Mouse (Mus musculus) forebrain, embryonic 16.5 days (tissue): ENCODE data around the gene Abhd17b. TPM values are rescaled to one million over a fixed set of nuclear protein-coding genes. Genes with fewer than 3 reads are reported as not detected.

Experiments
- ATAC-seq: fragments of 200-750 bp; cut with Nextera tagmentation; 2 replicates; pipeline ENCODE4 v1.8.0; 2017; ENCODE audit warnings: mild to moderate bottlenecking, moderate library complexity
- H3K27ac ChIP-seq: fragments of 300-500 bp; sonication (generic); 2 replicates; pipeline ENCODE4 v1.5.1; 2014; ENCODE audit warnings: low read length, control low read depth
- H3K27me3 ChIP-seq: fragments of 300-500 bp; sonication (generic); replicated peaks from 2 replicates; pipeline ENCODE4 v1.6.1; 2014; ENCODE audit warnings: low read length; ENCODE audit not compliant: control insufficient read depth, insufficient read depth
- H3K36me3 ChIP-seq: fragments of 300-500 bp; sonication (generic); 2 replicates; pipeline ENCODE4 v1.6.1; 2014; ENCODE audit not compliant: control insufficient read depth, insufficient read depth
- H3K4me1 ChIP-seq: fragments of 300-500 bp; sonication (generic); replicated peaks from 2 replicates; pipeline ENCODE4 v1.6.1; 2014; ENCODE audit warnings: low read length; ENCODE audit not compliant: control insufficient read depth, insufficient read depth
- H3K4me2 ChIP-seq: fragments of 300-500 bp; sonication (generic); 2 replicates; pipeline ENCODE4 v1.6.1; 2014; ENCODE audit warnings: mild to moderate bottlenecking, low read length, control low read depth
- H3K4me3 ChIP-seq: fragments of 300-500 bp; sonication (generic); replicated peaks from 2 replicates; pipeline ENCODE4 v1.5.1; 2014; ENCODE audit warnings: mild to moderate bottlenecking, low read length, control low read depth
- H3K9ac ChIP-seq: fragments of 300-500 bp; sonication (generic); replicated peaks from 2 replicates; pipeline ENCODE4 v1.6.1; 2014; ENCODE audit warnings: low read depth, low read length, control low read depth
- H3K9me3 ChIP-seq: fragments of 300-500 bp; sonication (generic); 2 replicates; pipeline ENCODE4 v1.6.1; 2016; ENCODE audit warnings: low read length; ENCODE audit not compliant: control insufficient read depth
- WGBS: fragments of 180-500 bp; shearing (Covaris S2); extraction: QIAGEN DNeasy Blood & Tissue Kit; methylation state at CpG from one replicate; pipeline ENCODE4 v1.1.7; 2014; 5-methylcytosine and 5-hydroxymethylcytosine counted together
- polyA plus RNA-seq: library from polyadenylated mRNA; unstranded; fragments of >200 nt; fragmentation: Nextera tagmentation; extraction: Ambion mirVana; gene quantifications from 2 replicates; pipeline ENCODE4 v1.2.1, GENCODE M21; 2015

Gene Abhd17b
- polyA plus RNA-seq, 1 experiment from 2014 or later: 33.3 TPM

DNA sequence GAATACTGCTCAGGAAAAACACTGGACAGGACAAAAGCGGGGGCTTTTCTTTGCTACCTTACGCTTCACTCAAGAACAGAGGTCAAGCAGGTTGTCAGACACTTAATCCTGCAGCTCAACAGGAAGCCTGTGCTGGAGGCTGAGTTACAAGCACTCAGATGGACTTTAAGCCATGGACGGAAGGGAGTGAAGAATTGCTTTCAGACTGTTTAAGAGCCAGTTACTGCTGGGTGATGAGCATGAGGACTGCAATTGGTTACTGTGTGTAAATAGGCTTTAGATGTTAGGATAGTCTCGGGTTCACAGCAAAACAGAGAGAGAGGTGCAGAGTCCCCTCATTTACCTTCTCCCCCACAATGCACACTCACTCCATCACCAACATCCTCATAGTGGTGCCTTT, 7.7 kb upstream of the Abhd17b start:
- H3K4me2 ChIP-seq: no peak overlapping the region
- H3K9me3 ChIP-seq: no peaks in the 10 kb centered on the region
- no peak overlapping the region for H3K4me3 ChIP-seq
- no peaks in the 10 kb centered on the region for H3K36me3 ChIP-seq
- no peak overlapping the region for H3K27ac ChIP-seq
- no peak overlapping the region for H3K9ac ChIP-seq
- ATAC-seq: no peak
- WGBS: 71% methylated on average over 4 of the region's 4 CpGs
- no peaks in the 10 kb centered on the region for H3K27me3 ChIP-seq
- no peaks in the 10 kb centered on the region for H3K4me1 ChIP-seq

DNA sequence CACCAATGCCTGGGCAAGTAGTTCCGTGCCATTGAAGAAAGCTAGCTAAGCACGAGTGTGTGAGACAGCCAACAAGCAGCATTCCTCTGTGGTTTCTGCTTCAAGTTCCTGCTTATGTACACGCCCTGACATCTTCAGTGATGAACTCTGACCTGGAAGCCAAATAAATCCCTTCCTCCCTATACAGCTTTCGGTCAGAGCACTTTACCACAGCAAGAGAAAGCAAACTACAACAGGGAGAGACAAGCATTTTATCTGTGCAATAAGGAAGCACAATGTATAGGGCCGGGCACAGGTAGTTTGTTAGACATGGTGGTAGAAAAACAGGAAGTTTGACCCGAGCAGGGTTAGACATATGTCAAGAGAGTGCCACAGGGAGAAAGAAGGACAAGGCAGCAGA, 6.8 kb upstream of the Abhd17b start:
- H3K4me2 ChIP-seq: no peak overlapping the region
- no peak for ATAC-seq
- H3K27ac ChIP-seq: no peak overlapping the region
- no peaks in the 10 kb centered on the region for H3K4me1 ChIP-seq
- whole genome bisulfite sequencing: 95% methylated on average over 6 of the region's 6 CpGs
- H3K36me3 ChIP-seq: no peaks in the 10 kb centered on the region
- no peak overlapping the region for H3K4me3 ChIP-seq
- H3K27me3 ChIP-seq: no peaks in the 10 kb centered on the region
- no peak overlapping the region for H3K9ac ChIP-seq
- no peaks in the 10 kb centered on the region for H3K9me3 ChIP-seq

DNA sequence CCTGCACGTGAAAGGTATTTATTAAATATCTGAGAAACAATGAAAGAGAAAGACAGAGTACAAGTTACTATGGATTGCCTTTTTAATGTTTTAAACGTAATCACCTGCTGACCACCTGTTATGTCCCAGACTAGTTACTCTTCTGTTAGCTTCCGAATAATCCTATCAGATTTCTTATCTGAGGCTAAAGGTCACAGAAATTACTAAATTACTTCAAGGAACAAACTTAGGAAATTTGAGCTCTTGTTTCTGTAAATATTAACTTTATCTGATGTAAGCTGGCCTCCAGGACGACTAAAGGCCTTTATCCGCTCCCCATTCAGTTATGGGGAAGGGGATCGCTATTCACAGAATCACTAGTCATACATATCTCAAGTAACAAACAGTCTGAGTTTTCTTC, 1.3 kb upstream of the Abhd17b start:
- Histone ChIP-seq H3K9me3 (no peaks in the 10 kb centered on the region), H3K27ac (no peak overlapping the region), H3K27me3 (no peaks in the 10 kb centered on the region), H3K36me3 (no peaks in the 10 kb centered on the region), H3K4me1 (peaks cover 16% of the 10 kb centered on the region), H3K4me2 (peak overlapping the region; percentile 71), H3K4me3 (peak overlapping the region; percentile 95), H3K9ac (peak overlapping the region; percentile 94; the same call in 1 of the 2 replicates)
- no peak for ATAC-seq
- 48% methylated on average over 6 of the region's 6 CpGs for WGBS

DNA sequence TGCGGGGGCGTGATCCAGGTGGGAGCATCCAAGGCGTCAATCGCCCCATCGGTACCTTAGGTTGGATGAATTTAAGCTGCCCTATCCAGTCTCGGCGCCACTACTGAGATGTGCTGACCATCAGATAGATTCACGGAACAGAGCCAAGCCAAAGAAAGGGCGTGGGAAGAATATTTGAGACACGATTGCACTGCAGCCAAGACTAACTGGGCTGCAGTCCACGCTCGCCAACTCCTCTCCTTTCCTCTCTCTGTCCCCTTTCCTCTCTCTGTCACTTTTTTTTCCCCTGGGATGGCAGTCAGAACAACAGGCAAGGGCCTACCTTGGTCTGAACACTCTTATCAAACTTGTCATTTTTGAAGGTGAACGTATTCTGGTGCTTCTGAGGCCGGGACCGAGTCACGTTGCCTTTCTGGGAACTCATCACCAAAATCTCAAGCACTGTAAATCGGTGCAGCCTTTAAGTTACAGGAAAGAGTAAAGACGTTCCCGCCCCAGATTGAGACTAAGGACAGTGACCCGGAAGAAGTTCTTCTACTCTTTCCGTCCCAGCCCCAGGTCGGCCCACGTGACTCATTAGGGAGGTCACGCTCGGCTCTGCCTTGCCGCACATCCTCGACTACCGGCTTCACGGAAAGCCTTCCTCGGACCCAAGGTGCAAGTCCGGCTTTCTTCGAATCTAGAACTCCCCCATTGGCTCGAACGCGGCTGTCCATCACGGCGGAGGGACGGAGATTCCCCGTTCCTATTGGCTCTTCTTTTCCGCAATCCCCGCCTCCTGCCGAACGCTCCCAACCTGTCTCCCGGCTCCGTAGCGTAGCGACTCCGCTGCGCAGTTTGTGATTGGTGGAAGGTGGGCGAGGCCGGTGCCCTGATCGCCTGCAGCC, 457 bp upstream of the Abhd17b start, which contains the start of gene 1110059E24Rik:
Gene 1110059E24Rik (minus strand): TSS at position 692 of the 887 bp plus-strand sequence.
- 6% methylated on average over 52 of the region's 52 CpGs for WGBS
- Histone ChIP-seq H3K9me3 (no peaks in the 10 kb centered on the region), H3K9ac (peak within 1 kb of the TSS; percentile 94), H3K36me3 (no peaks in the 10 kb centered on the region), H3K4me3 (peak within 1 kb of the TSS; percentile 95), H3K4me1 (peaks cover 16% of the 10 kb centered on the region), H3K27ac (peak within 1 kb of the TSS; percentile 96), H3K27me3 (no peaks in the 10 kb centered on the region), H3K4me2 (peak within 1 kb of the TSS; percentile 84)
- peak; percentile 98 for ATAC-seq

DNA sequence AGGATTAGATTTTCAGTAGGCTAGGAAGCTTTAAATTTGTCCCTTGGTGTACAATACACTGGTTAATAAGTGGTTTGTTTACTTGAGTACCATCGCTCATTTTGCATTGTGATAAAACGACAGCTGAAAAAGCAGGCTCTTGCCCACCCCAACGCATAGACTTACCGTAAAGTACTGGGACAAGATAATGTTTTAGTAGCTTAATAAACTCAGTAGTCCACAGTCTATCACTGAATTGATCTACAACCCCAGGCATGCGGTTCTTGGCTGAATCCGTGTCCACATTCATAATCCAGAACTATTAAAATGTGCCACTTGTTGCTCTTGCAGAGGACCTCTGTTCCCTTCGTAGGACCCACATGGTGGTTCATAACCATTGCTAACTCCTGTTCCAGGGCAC, 1.8 kb downstream of the Abhd17b start:
- 39% methylated on average over 7 of the region's 7 CpGs for WGBS
- ATAC-seq: no peak
- peak overlapping the region; percentile 51 for H3K9ac ChIP-seq
- H3K4me1 ChIP-seq: peaks cover 16% of the 10 kb centered on the region
- H3K9me3 ChIP-seq: no peaks in the 10 kb centered on the region
- H3K27ac ChIP-seq: no peak overlapping the region
- H3K4me2 ChIP-seq: peak overlapping the region; percentile 84
- no peaks in the 10 kb centered on the region for H3K27me3 ChIP-seq
- H3K36me3 ChIP-seq: no peaks in the 10 kb centered on the region
- peak overlapping the region; percentile 95 for H3K4me3 ChIP-seq

DNA sequence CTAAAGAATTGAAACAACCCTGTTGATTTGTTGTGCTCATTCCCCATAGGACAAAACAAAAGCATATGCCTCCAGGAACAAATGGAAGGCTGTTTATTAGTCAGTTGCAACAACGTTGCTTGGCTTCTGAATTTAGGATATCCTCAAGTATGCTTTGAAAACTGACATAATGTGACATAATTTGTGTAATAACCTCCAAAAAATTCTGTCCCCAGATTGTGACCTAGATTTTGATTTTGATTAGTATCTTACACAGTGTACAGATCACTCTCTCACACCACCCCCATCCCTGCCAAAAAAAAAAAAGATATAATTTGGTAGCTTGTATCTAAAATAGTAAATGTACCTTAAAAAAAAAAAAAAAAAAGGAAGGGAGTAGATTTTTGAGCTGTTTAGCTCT, 7.7 kb downstream of the Abhd17b start:
- 0 out of 2 replicates have a peak, but pooled peaks cover 2% of the 10 kb centered on the region for H3K4me1 ChIP-seq
- no peaks in the 10 kb centered on the region for H3K9me3 ChIP-seq
- no peak for ATAC-seq
- no peak overlapping the region for H3K27ac ChIP-seq
- H3K27me3 ChIP-seq: no peaks in the 10 kb centered on the region
- no peak overlapping the region for H3K4me2 ChIP-seq
- no peaks in the 10 kb centered on the region for H3K36me3 ChIP-seq
- 77% methylated on average over 1 of the region's 1 CpGs for WGBS
- H3K4me3 ChIP-seq: no peak overlapping the region
- no peak overlapping the region for H3K9ac ChIP-seq

DNA sequence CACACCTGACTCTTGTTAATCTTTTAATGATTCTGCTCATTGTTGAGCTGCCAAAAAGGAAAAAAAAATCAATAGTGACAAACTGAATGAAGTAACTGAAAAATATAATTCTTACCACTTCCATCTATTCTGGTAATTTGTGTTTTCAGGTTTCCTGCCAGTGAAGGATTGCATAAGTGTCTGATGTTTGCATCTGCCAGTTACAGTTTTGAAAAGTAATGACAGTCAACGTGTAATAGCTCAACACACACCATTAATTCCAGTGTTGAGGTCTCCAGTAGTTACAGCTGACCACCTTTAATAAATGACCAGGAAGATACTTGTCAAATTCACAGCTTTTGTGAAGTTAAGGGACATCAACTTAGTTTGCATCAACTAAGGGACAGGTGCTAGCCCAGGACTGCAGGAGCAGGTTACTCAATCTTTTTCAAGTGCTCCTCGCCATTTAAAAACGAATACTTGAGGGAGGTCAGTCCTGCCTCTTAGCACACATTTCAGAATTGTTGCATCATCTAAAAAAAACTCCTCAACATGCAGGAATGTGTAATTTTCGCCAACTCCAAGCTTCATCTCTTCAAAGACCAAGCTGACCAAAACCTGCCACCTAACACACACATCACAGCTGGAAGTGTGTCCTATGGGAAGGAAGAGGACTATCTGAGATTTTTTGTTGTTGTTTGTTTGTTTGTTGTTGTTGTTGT, 10.9 kb downstream of the Abhd17b start:
- no peak for ATAC-seq
- Histone ChIP-seq H3K4me2 (no peak overlapping the region), H3K4me3 (no peak overlapping the region), H3K9me3 (no peaks in the 10 kb centered on the region), H3K4me1 (no peaks in the 10 kb centered on the region), H3K36me3 (no peaks in the 10 kb centered on the region), H3K27ac (no peak overlapping the region), H3K9ac (no peak overlapping the region), H3K27me3 (no peaks in the 10 kb centered on the region)
- WGBS: 91% methylated on average over 4 of the region's 4 CpGs

DNA sequence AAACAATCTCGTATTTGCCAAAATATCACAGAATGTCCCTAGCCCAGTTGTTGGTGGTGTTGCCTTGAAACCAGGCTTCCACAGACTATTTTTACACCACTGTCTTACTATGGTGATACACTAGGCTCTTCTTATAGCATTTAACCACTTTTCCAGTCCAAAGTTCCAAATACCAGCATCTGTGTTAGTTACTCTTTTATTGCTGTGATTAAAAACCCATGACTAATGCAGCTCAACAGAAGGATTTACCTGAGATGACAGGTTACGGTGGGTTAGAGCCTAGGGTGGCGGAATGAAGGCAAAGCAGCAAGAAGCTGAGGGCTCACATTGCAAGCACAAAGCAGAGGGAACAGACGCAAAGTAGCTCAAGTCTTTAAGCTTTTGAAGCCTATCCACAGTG, 16.7 kb downstream of the Abhd17b start:
- no peak for ATAC-seq
- no peak overlapping the region for H3K4me2 ChIP-seq
- H3K9me3 ChIP-seq: 0 out of 2 replicates have a peak, but pooled peaks cover 2% of the 10 kb centered on the region
- no peak overlapping the region for H3K9ac ChIP-seq
- H3K36me3 ChIP-seq: no peaks in the 10 kb centered on the region
- 96% methylated on average over 4 of the region's 4 CpGs for WGBS
- no peaks in the 10 kb centered on the region for H3K4me1 ChIP-seq
- H3K4me3 ChIP-seq: no peak overlapping the region
- no peak overlapping the region for H3K27ac ChIP-seq
- no peaks in the 10 kb centered on the region for H3K27me3 ChIP-seq

DNA sequence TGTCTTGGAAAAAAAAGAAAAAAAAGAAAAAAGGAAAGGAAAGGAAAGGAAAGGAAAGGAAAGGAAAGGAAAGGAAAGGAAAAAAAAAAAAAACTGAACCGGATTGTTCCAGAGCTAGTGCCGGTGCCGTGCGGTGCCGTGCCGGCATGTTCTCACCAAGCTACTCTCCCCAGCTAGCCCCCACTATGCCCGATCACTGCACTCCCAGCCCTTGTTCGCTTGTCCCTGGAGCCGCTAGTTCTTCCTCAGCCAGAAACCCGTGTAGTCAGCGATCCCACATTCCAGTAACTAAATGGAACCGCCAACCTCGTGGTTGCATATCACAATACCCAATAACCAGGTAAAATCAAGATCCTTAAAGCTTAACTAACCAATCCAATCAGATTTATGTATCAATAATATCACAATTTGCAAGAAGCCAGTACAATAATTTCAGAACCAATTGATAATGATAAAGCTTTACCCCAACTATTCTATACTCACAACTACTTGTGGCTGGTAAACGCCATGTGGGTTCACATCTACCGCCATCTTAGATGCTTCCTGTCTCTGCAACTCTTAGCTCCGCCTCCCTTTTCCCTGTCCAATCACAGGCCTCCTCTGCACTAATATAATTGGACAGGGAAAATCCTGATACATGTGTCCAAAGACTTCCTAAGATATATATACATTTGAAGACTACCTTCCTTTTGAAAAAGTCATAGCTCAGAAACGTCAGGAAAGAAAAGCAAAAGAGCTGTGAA, 21.5 kb downstream of the Abhd17b start:
- WGBS: 97% methylated on average over 17 of the region's 17 CpGs
- Histone ChIP-seq H3K27ac (no peak overlapping the region), H3K4me1 (0 out of 2 replicates have a peak, but pooled peaks cover 5% of the 10 kb centered on the region), H3K36me3 (no peaks in the 10 kb centered on the region), H3K9ac (no peak overlapping the region), H3K9me3 (0 out of 2 replicates have a peak, but pooled peaks cover 2% of the 10 kb centered on the region), H3K27me3 (no peaks in the 10 kb centered on the region), H3K4me3 (no peak overlapping the region), H3K4me2 (no peak overlapping the region)
- no peak for ATAC-seq
